Mouse (Mus musculus) heart, postnatal 0 days (tissue): ENCODE results near the gene Hddc3. TPM values are rescaled to one million over a fixed set of nuclear protein-coding genes. Genes with fewer than 3 reads are reported as not detected.

ENCODE experiments used
- ATAC-seq: fragments of 200-750 bp; cut with Nextera tagmentation; 2 replicates; pipeline ENCODE4 v1.8.0; 2017; ENCODE audit warnings: low read depth, moderate number of reproducible peaks, moderate library complexity; ENCODE audit not compliant: insufficient read depth
- DNase-seq: peaks from one replicate; pipeline ENCODE4 v3.0.0-alpha.2; 2016; ENCODE audit warnings: low spot score
- H3K27ac ChIP-seq: fragments of 300-500 bp; sonication (generic); 2 replicates; pipeline ENCODE4 v1.5.1; 2014; ENCODE audit warnings: low read depth, mild to moderate bottlenecking
- H3K27me3 ChIP-seq: fragments of 300-500 bp; sonication (generic); 2 replicates; pipeline ENCODE4 v1.6.1; 2014; ENCODE audit warnings: low read length, mixed read lengths; ENCODE audit not compliant: control insufficient read depth, insufficient read depth
- H3K36me3 ChIP-seq: fragments of 300-500 bp; sonication (generic); replicated peaks from 2 replicates; pipeline ENCODE4 v1.6.1; 2014; ENCODE audit warnings: low read length, mixed read lengths; ENCODE audit not compliant: control insufficient read depth, insufficient read depth
- H3K4me1 ChIP-seq: fragments of 300-500 bp; sonication (generic); 2 replicates; pipeline ENCODE4 v1.6.1; 2014; ENCODE audit warnings: antibody characterized with exemption; ENCODE audit not compliant: control insufficient read depth, insufficient read depth
- H3K4me2 ChIP-seq: fragments of 300-500 bp; sonication (generic); 2 replicates; pipeline ENCODE4 v1.6.1; 2014; ENCODE audit warnings: low read depth, mild to moderate bottlenecking, low read length, moderate library complexity
- H3K4me3 ChIP-seq: fragments of 300-500 bp; sonication (generic); 2 replicates; pipeline ENCODE4 v1.5.1; 2014; ENCODE audit warnings: low read depth, low read length
- H3K9ac ChIP-seq: fragments of 300-500 bp; sonication (generic); replicated peaks from 2 replicates; pipeline ENCODE4 v1.6.1; 2014; ENCODE audit warnings: low read depth, low read length, mixed read lengths
- H3K9me3 ChIP-seq: fragments of 300-500 bp; sonication (generic); replicated peaks from 2 replicates; pipeline ENCODE4 v1.6.1; 2016; ENCODE audit warnings: low read length; ENCODE audit not compliant: control insufficient read depth
- CTCF ChIP-seq: IDR thresholded peaks from 2 replicates; pipeline ENCODE4 v1.5.1; 2016; ENCODE audit warnings: antibody characterized with exemption, control low read depth, low read depth
- EP300 ChIP-seq: IDR thresholded peaks from 2 replicates; pipeline ENCODE4 v1.6.1; 2016; ENCODE audit warnings: antibody characterized with exemption, low read depth
- WGBS: fragments of 180-500 bp; shearing (Covaris S2); extraction: QIAGEN DNeasy Blood & Tissue Kit; methylation state at CpG from one replicate; pipeline ENCODE4 v1.1.7; 2014; 5-methylcytosine and 5-hydroxymethylcytosine counted together
- polyA plus RNA-seq: library from polyadenylated mRNA; unstranded; fragments of >200 nt; fragmentation: Nextera tagmentation; extraction: Ambion mirVana; gene quantifications from 2 replicates; pipeline ENCODE4 v1.2.1, GENCODE M21; 2015
- total RNA-seq: library from RNA; depleted of rRNA; stranded (reverse); fragments of >200 nt; gene quantifications from 2 replicates; pipeline ENCODE4 v1.2.3, GENCODE M21; 2014; ENCODE audit warnings: low replicate concordance

Gene Hddc3
- total and polyA plus RNA-seq, 2 experiments from 2014 or later = 14.5 to 19.8 TPM

DNA sequence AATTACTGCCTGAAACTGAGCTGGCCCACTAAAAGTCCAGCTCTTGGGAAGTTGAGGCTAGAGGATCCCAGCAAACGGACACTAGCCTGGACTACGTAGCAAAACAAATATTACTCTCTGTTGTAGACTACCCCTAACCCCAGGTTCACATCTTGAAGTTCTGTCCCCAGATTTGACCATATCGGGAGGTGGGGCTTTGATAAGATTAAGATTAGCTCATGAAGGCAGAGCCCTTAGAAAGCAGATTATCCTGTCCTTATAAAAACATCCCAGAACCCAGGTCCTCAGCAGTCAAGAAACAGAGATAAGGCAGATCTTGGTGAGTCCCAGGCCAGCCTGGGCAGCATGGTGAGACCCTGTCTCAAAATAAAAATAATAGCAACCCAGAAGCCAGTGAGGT, 29.3 kb downstream of the Hddc3 start:
- WGBS = 56% methylated on average over 3 of the region's 3 CpGs
- H3K27ac ChIP-seq = no peak overlapping the region
- no peak overlapping the region for H3K4me2 ChIP-seq
- H3K36me3 ChIP-seq = peaks cover 14% of the 10 kb centered on the region
- no peaks in the 10 kb centered on the region for H3K9me3 ChIP-seq
- no peak overlapping the region for H3K9ac ChIP-seq
- no peak for ATAC-seq
- DNase-seq = no peak
- H3K27me3 ChIP-seq = no peaks in the 10 kb centered on the region
- TF ChIP-seq EP300 (no peak), CTCF (no peak)
- H3K4me1 ChIP-seq = 0 out of 2 replicates have a peak, but pooled peaks cover 10% of the 10 kb centered on the region
- H3K4me3 ChIP-seq = no peak overlapping the region

DNA sequence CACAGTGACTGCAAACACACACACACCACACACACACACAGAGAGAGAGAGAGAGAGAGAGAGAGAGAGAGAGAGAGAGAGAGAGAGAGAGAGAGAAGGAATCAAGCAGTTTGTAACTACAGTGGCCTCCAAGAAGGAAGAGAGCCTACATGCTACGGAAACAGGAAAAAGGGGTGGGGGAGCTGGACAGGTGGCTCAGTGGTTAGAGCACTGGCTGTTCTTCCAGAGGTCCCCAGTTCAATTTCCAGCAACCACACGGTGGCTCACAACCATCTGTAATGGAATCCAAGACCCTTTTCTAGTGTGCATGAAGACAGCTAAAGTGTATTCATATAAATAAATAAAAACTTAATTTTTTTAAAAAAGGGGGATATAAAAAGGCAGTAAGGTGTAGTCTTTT, 29.8 kb downstream of the Hddc3 start:
- ATAC-seq (no peak), DNase-seq (no peak)
- 38% methylated on average over 2 of the region's 2 CpGs for WGBS
- H3K4me2 ChIP-seq = no peak overlapping the region
- no peak overlapping the region for H3K4me3 ChIP-seq
- H3K36me3 ChIP-seq = peaks cover 9% of the 10 kb centered on the region
- H3K9me3 ChIP-seq = no peaks in the 10 kb centered on the region
- H3K4me1 ChIP-seq = 0 out of 2 replicates have a peak, but pooled peaks cover 10% of the 10 kb centered on the region
- no peak overlapping the region for H3K27ac ChIP-seq
- no peaks in the 10 kb centered on the region for H3K27me3 ChIP-seq
- H3K9ac ChIP-seq = no peak overlapping the region
- TF ChIP-seq EP300 (no peak), CTCF (no peak)

DNA sequence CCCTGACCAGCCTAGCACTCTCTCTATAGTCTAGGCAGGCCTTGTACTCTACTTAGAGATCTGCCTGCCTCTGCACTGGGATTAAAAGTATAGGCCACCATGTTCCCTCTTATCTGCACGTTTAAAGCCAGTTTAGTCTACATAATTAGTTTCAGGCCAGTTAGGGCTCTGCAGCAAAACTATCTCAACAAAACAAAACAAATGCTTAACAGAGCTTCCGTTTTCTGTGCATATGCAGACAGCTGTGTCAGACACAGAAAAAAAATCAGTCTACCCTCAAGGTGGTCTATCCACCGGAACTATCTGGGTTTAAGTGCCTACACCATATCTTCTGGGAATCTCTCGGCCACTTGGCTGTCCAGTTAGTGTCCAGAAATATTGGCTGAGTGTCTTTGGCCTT, 30.4 kb downstream of the Hddc3 start:
- H3K4me1 ChIP-seq = 0 out of 2 replicates have a peak, but pooled peaks cover 10% of the 10 kb centered on the region
- no peak for TF ChIP-seq EP300
- TF ChIP-seq CTCF = no peak
- no peak overlapping the region for H3K27ac ChIP-seq
- ATAC-seq (no peak), DNase-seq (no peak)
- H3K4me3 ChIP-seq = no peak overlapping the region
- H3K9ac ChIP-seq = no peak overlapping the region
- H3K4me2 ChIP-seq = no peak overlapping the region
- WGBS = 67% methylated on average over 4 of the region's 4 CpGs
- H3K9me3 ChIP-seq = no peaks in the 10 kb centered on the region
- peaks cover 2% of the 10 kb centered on the region; the same call in 1 of the 2 replicates for H3K36me3 ChIP-seq
- H3K27me3 ChIP-seq = no peaks in the 10 kb centered on the region

DNA sequence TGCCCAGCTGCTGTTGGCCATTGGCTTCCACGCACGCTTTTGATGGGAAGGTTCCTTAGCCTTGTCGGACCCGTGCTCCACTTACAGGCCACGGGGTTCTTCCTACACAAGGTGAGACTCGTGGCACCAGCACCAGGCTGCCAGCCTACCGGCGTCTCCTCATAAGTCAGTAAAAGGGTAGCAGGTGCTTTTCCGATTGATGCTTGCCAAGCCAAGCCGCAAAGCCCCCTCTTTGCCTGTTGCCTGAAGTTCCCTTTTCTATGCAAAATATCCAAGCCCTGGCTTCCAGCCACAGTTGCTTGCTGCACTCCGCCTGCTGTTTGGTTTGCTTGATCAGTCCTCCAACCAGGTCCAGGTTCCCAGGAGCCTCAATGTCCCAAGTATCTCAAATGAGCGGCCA, 30.9 kb downstream of the Hddc3 start:
- DNase-seq (no peak), ATAC-seq (no peak)
- H3K27ac ChIP-seq = no peak overlapping the region
- no peak overlapping the region for H3K9ac ChIP-seq
- H3K9me3 ChIP-seq = no peaks in the 10 kb centered on the region
- peaks cover 2% of the 10 kb centered on the region; the same call in 1 of the 2 replicates for H3K36me3 ChIP-seq
- no peak overlapping the region for H3K4me2 ChIP-seq
- TF ChIP-seq EP300 (no peak), CTCF (no peak)
- no peak overlapping the region for H3K4me3 ChIP-seq
- no peaks in the 10 kb centered on the region for H3K27me3 ChIP-seq
- 85% methylated on average over 12 of the region's 12 CpGs for WGBS
- 0 out of 2 replicates have a peak, but pooled peaks cover 10% of the 10 kb centered on the region for H3K4me1 ChIP-seq

DNA sequence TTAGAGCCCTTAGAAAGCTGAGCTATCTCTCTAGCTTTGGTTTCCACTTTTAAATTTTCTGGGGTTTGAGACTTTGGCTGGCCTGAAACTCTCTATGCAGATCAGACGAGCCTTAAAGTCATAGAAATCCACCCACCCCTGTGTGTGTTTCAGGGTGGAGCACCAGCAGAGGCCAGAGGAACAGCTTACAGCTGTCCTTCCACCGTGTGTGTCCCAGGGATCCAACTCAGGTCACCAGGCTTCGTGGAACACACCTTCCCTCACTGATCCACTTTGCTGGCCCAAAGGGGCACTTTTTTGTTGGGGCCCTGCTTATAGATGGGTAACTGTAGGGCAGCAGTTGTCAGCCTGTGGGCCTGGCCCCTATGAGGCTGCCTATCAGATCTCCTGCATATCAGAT, 31.4 kb downstream of the Hddc3 start:
- Histone ChIP-seq H3K36me3 (peaks cover 6% of the 10 kb centered on the region; the same call in 1 of the 2 replicates), H3K27me3 (no peaks in the 10 kb centered on the region), H3K9me3 (no peaks in the 10 kb centered on the region), H3K27ac (no peak overlapping the region), H3K4me1 (0 out of 2 replicates have a peak, but pooled peaks cover 8% of the 10 kb centered on the region), H3K4me3 (no peak overlapping the region), H3K9ac (no peak overlapping the region), H3K4me2 (no peak overlapping the region)
- no peak for ATAC-seq
- 51% methylated on average over 3 of the region's 3 CpGs for WGBS
- no peak for DNase-seq
- no peak for TF ChIP-seq EP300
- TF ChIP-seq CTCF = no peak

DNA sequence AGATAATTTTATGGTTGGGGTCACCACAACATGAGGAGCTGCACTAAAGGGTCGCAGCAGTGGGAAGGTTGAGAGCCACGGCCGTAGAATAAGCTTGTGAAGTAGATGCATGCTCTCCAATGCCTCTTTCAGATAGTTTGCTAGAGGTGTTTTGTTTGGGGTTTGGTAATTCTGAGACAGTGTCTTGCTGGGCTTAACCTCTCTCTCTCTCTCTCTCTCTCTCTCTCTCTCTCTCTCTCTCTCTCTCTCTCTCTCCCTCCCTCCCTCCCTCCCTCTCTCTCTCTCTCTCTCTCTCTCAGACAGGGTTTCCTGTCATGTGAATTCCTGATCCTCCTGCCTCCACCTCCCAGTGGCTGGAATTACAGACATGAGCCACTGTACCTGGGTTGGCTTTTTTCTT, 31.8 kb downstream of the Hddc3 start:
- H3K36me3 ChIP-seq = peaks cover 11% of the 10 kb centered on the region; the same call in 1 of the 2 replicates
- H3K9me3 ChIP-seq = no peaks in the 10 kb centered on the region
- no peaks in the 10 kb centered on the region for H3K27me3 ChIP-seq
- no peak overlapping the region for H3K4me2 ChIP-seq
- TF ChIP-seq CTCF (no peak), EP300 (no peak)
- DNase-seq = no peak
- ATAC-seq = no peak
- H3K9ac ChIP-seq = no peak overlapping the region
- H3K27ac ChIP-seq = no peak overlapping the region
- 0 out of 2 replicates have a peak, but pooled peaks cover 3% of the 10 kb centered on the region for H3K4me1 ChIP-seq
- H3K4me3 ChIP-seq = no peak overlapping the region
- WGBS = 93% methylated on average over 3 of the region's 3 CpGs
